Mouse (Mus musculus): ENCODE results near the gene Rnf38. TPM values are rescaled to one million over a fixed set of nuclear protein-coding genes. Genes with fewer than 3 reads are reported as not detected.

The Rnf38 gene
- polyA plus RNA-seq, 1 experiment from 2014 or later: 47.8 TPM

- H3K36me3 ChIP-seq (ENCODE audit: control insufficient read depth, insufficient read depth, low read length): no peaks in the 10 kb centered on the region
- no peak overlapping the region for H3K4me2 ChIP-seq (ENCODE audit: low read length)
- WGBS: 77% methylated on average over 1 of the region's 1 CpGs
- H3K27me3 ChIP-seq (replicated peaks; ENCODE audit: control insufficient read depth, insufficient read depth, low read length): no peaks in the 10 kb centered on the region
- H3K9me3 ChIP-seq (replicated peaks; ENCODE audit: control insufficient read depth, low read length): no peaks in the 10 kb centered on the region
- H3K4me3 ChIP-seq (ENCODE audit: low read depth, low read length): no peak overlapping the region
- H3K4me1 ChIP-seq (ENCODE audit: control insufficient read depth, insufficient read depth, low read length): peaks cover 4% of the 10 kb centered on the region; the same call in 1 of the 2 replicates
- no peak for DNase-seq (ENCODE audit: low spot score)
- no peak for ATAC-seq
- no peak overlapping the region for H3K27ac ChIP-seq (ENCODE audit: low read depth, low read length)
- no peak overlapping the region for H3K9ac ChIP-seq (ENCODE audit: low read length)
Observed at GRCm38 (mm10) chr4:44183862-44184261, 49.7 kb downstream of the Rnf38 start.

DNA sequence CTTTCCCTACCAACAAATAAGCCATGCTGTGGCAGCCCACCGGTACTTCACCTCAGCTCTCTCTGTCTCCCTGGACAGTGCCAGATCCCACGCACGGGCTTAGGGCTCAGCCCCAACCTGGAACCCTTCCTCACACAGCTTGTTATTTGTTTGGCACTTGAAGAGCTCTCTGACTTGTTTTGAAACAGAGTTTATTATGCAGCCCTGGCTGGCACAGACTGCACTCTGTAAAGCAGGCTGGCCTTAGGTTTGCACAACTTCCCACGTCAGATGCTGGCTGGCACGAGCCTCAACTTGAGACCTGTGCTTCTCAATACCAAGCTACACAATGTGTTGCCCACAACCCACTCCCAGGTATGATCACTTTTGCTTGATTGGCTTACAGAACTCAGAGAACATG, 53.8 kb downstream of the Rnf38 start:
- Histone ChIP-seq H3K27me3 (replicated peaks; ENCODE audit: control insufficient read depth, insufficient read depth, low read length) (no peaks in the 10 kb centered on the region), H3K27ac (ENCODE audit: low read depth, low read length) (no peak overlapping the region), H3K4me3 (ENCODE audit: low read depth, low read length) (no peak overlapping the region), H3K9ac (ENCODE audit: low read length) (no peak overlapping the region), H3K36me3 (ENCODE audit: control insufficient read depth, insufficient read depth, low read length) (no peaks in the 10 kb centered on the region), H3K4me1 (ENCODE audit: control insufficient read depth, insufficient read depth, low read length) (no peaks in the 10 kb centered on the region), H3K4me2 (ENCODE audit: low read length) (no peak overlapping the region), H3K9me3 (replicated peaks; ENCODE audit: control insufficient read depth, low read length) (no peaks in the 10 kb centered on the region)
- WGBS: 43% methylated on average over 5 of the region's 5 CpGs
- DNase-seq (ENCODE audit: low spot score): peak; percentile 55
- no peak; the same call in 1 of the 2 replicates for ATAC-seq

DNA sequence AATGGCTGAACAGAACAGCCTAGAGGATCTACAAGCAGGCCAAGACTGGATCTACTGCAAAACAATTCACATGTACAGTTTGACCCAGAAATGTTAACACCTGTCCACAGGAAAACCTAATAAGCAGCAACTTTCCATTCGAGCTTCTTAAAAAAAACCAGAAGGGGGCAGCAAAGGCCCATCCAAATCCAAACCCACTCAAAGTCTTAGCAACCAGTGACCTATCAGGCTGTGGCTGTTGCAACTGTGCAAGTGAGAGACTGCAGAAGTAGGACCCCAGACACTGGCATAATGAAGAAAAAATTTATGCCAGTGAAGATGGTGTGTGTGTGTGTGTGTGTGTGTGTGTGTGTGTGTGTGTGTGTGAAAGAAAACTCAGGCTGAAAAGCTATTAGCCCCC, 60.4 kb downstream of the Rnf38 start:
- peak; percentile 87 for DNase-seq (ENCODE audit: low spot score)
- no peak overlapping the region for H3K9ac ChIP-seq (ENCODE audit: low read length)
- no peaks in the 10 kb centered on the region for H3K36me3 ChIP-seq (ENCODE audit: control insufficient read depth, insufficient read depth, low read length)
- H3K27ac ChIP-seq (ENCODE audit: low read depth, low read length): no peak overlapping the region
- H3K4me3 ChIP-seq (ENCODE audit: low read depth, low read length): no peak overlapping the region
- no peaks in the 10 kb centered on the region for H3K27me3 ChIP-seq (replicated peaks; ENCODE audit: control insufficient read depth, insufficient read depth, low read length)
- no peak overlapping the region for H3K4me2 ChIP-seq (ENCODE audit: low read length)
- no peaks in the 10 kb centered on the region for H3K4me1 ChIP-seq (ENCODE audit: control insufficient read depth, insufficient read depth, low read length)
- peak; percentile 49; the same call in 1 of the 2 replicates for ATAC-seq
- H3K9me3 ChIP-seq (replicated peaks; ENCODE audit: control insufficient read depth, low read length): no peaks in the 10 kb centered on the region
- 0% methylated on average over 1 of the region's 1 CpGs for WGBS

DNA sequence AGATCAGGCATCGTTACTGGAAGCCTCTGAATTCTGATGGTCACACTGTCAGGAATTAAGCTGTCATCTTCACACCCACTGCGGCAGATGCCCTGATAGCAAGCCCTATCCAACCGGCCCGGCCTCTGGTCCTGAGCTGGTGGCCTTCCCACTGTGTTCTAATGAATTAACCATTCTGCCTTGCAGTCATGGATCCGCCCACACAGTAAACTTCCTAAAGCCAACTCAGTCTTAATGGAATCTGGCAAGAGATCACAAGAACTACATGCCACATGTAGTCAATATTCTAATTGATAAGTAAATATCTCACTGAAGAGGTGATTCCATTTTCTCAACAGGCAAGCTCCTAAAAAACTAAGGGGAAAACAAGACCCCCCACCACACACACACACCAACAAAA, 60.9 kb downstream of the Rnf38 start:
- Histone ChIP-seq H3K27ac (ENCODE audit: low read depth, low read length) (no peak overlapping the region), H3K4me2 (ENCODE audit: low read length) (no peak overlapping the region), H3K4me3 (ENCODE audit: low read depth, low read length) (no peak overlapping the region), H3K36me3 (ENCODE audit: control insufficient read depth, insufficient read depth, low read length) (no peaks in the 10 kb centered on the region), H3K27me3 (replicated peaks; ENCODE audit: control insufficient read depth, insufficient read depth, low read length) (no peaks in the 10 kb centered on the region), H3K9ac (ENCODE audit: low read length) (no peak overlapping the region), H3K4me1 (ENCODE audit: control insufficient read depth, insufficient read depth, low read length) (no peaks in the 10 kb centered on the region), H3K9me3 (replicated peaks; ENCODE audit: control insufficient read depth, low read length) (no peaks in the 10 kb centered on the region)
- DNase-seq (ENCODE audit: low spot score) (no peak), ATAC-seq (no peak)
- 40% methylated on average over 5 of the region's 5 CpGs for WGBS

DNA sequence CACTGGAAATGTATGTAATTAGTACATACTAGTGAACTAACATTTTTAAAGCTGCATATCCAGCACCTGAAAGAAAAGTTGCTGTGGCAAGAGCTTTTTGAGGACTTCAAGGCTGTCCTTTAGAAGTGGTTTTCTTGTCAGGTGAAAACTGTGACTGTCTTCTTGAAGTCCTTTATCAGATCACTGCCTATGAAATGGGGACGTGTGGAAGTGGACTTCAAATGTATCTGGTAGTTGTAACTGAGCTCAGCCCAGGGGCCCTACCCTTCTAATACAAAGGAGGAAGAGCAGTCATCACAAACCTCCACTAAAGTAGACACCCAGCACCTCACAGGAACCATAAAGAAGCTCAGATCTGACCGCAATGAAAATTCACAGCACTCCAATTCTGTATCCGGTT, 63.7 kb downstream of the Rnf38 start:
- ATAC-seq (no peak), DNase-seq (ENCODE audit: low spot score) (no peak)
- WGBS: 85% methylated on average over 3 of the region's 3 CpGs
- Histone ChIP-seq H3K27me3 (replicated peaks; ENCODE audit: control insufficient read depth, insufficient read depth, low read length) (no peaks in the 10 kb centered on the region), H3K4me3 (ENCODE audit: low read depth, low read length) (no peak overlapping the region), H3K9ac (ENCODE audit: low read length) (no peak overlapping the region), H3K36me3 (ENCODE audit: control insufficient read depth, insufficient read depth, low read length) (no peaks in the 10 kb centered on the region), H3K4me1 (ENCODE audit: control insufficient read depth, insufficient read depth, low read length) (peaks cover 15% of the 10 kb centered on the region), H3K27ac (ENCODE audit: low read depth, low read length) (no peak overlapping the region), H3K9me3 (replicated peaks; ENCODE audit: control insufficient read depth, low read length) (no peaks in the 10 kb centered on the region), H3K4me2 (ENCODE audit: low read length) (no peak overlapping the region)

DNA sequence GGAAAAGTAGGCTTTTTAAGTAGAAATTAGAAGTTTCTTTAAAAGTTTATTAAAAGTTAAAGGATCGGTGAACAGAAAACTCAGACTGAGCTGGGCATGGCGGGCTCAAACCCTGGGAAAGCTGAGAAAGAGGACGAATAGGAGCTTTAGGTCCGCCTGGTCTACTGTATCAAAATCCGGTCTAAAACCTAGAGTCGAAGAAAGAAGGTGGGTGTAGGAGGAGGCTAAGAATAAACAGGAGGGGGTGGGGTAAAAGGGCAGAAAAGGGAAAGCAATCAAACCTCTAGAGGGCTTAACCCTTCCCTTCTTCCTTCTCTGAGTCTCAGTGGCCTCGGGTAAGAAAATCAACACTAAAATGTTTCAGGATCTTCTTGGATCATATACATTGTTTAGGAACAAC, 64.8 kb downstream of the Rnf38 start:
- ATAC-seq: no peak
- H3K4me2 ChIP-seq (ENCODE audit: low read length): peak overlapping the region; percentile 60
- 10% methylated on average over 7 of the region's 7 CpGs for WGBS
- no peak overlapping the region; the same call in 1 of the 2 replicates for H3K27ac ChIP-seq (ENCODE audit: low read depth, low read length)
- 0 out of 2 replicates have a peak overlapping the region, but pooled peaks have one; percentile 40 for H3K4me3 ChIP-seq (ENCODE audit: low read depth, low read length)
- no peaks in the 10 kb centered on the region for H3K9me3 ChIP-seq (replicated peaks; ENCODE audit: control insufficient read depth, low read length)
- H3K36me3 ChIP-seq (ENCODE audit: control insufficient read depth, insufficient read depth, low read length): no peaks in the 10 kb centered on the region
- no peaks in the 10 kb centered on the region for H3K27me3 ChIP-seq (replicated peaks; ENCODE audit: control insufficient read depth, insufficient read depth, low read length)
- no peak for DNase-seq (ENCODE audit: low spot score)
- H3K4me1 ChIP-seq (ENCODE audit: control insufficient read depth, insufficient read depth, low read length): peaks cover 23% of the 10 kb centered on the region
- H3K9ac ChIP-seq (ENCODE audit: low read length): no peak overlapping the region

DNA sequence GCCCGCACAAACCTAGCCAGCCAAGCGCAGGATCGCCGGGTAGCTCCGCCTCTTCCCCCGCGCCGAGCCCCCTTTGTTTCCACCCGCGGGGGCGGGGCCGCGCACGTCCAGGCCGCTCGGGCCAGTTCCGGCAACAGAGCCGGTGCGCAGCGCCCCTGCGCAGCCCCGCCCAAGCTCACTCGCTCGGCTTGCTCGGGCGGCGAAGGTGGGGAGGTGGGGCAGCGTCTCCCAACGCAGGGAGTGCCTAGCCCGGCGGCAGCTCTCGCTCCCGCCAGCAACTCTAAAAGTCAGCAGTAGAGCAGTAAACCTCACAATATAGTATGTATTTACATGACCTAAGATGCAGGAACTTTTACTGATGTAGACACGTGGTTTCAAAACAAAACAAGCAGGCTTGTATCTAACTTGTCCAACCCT, 65.3 kb downstream of the Rnf38 start:
- peak overlapping the region; percentile 40 for H3K4me3 ChIP-seq (ENCODE audit: low read depth, low read length)
- H3K27me3 ChIP-seq (replicated peaks; ENCODE audit: control insufficient read depth, insufficient read depth, low read length): no peaks in the 10 kb centered on the region
- ATAC-seq (peak; percentile 86), DNase-seq (ENCODE audit: low spot score) (peak; percentile 97)
- WGBS: 0% methylated on average over 22 of the region's 34 CpGs
- H3K9ac ChIP-seq (ENCODE audit: low read length): peak overlapping the region; percentile 56
- H3K36me3 ChIP-seq (ENCODE audit: control insufficient read depth, insufficient read depth, low read length): no peaks in the 10 kb centered on the region
- H3K9me3 ChIP-seq (replicated peaks; ENCODE audit: control insufficient read depth, low read length): no peaks in the 10 kb centered on the region
- H3K27ac ChIP-seq (ENCODE audit: low read depth, low read length): 0 out of 2 replicates have a peak overlapping the region, but pooled peaks have one; percentile 14
- H3K4me1 ChIP-seq (ENCODE audit: control insufficient read depth, insufficient read depth, low read length): peaks cover 23% of the 10 kb centered on the region
- H3K4me2 ChIP-seq (ENCODE audit: low read length): peak overlapping the region; percentile 60

DNA sequence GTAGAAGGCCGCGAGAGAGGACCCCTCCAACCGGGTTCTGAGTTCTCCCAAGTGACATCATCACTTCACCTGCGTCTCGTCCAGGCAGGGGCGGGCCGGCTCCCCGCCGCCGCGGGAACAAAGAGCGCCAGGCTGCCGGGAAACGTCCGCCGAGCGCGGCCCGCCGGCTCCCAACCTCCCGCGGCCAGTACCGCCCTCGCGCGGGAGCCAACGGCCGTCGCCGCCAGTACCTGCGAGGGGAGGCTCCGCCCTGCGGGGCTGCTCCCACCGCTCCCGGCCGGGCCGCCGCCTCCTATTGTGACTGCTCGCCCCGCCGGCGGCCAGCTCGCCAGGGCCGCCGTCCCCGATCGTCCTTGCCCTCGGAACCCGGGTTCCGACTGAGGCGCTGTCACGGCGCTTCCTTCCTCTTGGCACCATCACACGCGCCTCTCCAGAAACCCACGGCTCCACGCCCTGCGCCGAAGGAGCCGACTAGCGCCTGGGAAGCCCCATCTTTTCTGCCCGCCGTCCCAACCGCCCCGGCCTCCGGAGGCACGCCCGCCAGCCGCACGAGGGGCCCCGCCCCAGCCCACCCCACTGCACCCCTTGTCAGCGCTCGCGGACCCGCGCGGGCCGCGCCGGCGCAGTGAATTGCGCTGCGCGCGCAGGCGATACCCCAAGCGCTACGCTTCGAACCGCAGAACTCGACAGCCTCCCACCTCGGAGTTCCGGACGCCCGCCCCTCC, 66.0 kb downstream of the Rnf38 start:
- ATAC-seq: peak; percentile 93
- Histone ChIP-seq H3K27ac (ENCODE audit: low read depth, low read length) (peak overlapping the region; percentile 99), H3K4me2 (ENCODE audit: low read length) (peak overlapping the region; percentile 83), H3K9ac (ENCODE audit: low read length) (peak overlapping the region; percentile 95), H3K27me3 (replicated peaks; ENCODE audit: control insufficient read depth, insufficient read depth, low read length) (no peaks in the 10 kb centered on the region), H3K4me1 (ENCODE audit: control insufficient read depth, insufficient read depth, low read length) (peaks cover 27% of the 10 kb centered on the region), H3K4me3 (ENCODE audit: low read depth, low read length) (peak overlapping the region; percentile 86), H3K36me3 (ENCODE audit: control insufficient read depth, insufficient read depth, low read length) (no peaks in the 10 kb centered on the region), H3K9me3 (replicated peaks; ENCODE audit: control insufficient read depth, low read length) (no peaks in the 10 kb centered on the region)
- DNase-seq (ENCODE audit: low spot score): peak; percentile 97
- 0% methylated on average over 60 of the region's 95 CpGs for WGBS

- WGBS: 3% methylated on average over 20 of the region's 20 CpGs
- H3K4me1 ChIP-seq (ENCODE audit: control insufficient read depth, insufficient read depth, low read length): peaks cover 32% of the 10 kb centered on the region
Observed at GRCm38 (mm10) chr4:44166702-44167396, 66.7 kb downstream of the Rnf38 start.

More at GRCm38 (mm10) chr4:44166702-44167396, 66.7 kb downstream of the Rnf38 start:
- Histone ChIP-seq H3K9me3 (replicated peaks; ENCODE audit: control insufficient read depth, low read length) (no peaks in the 10 kb centered on the region), H3K9ac (ENCODE audit: low read length) (peak overlapping the region; percentile 95), H3K27me3 (replicated peaks; ENCODE audit: control insufficient read depth, insufficient read depth, low read length) (no peaks in the 10 kb centered on the region), H3K27ac (ENCODE audit: low read depth, low read length) (peak overlapping the region; percentile 99), H3K4me3 (ENCODE audit: low read depth, low read length) (peak overlapping the region; percentile 86), H3K4me2 (ENCODE audit: low read length) (peak overlapping the region; percentile 83), H3K36me3 (ENCODE audit: control insufficient read depth, insufficient read depth, low read length) (no peaks in the 10 kb centered on the region)
- DNase-seq (ENCODE audit: low spot score) (no peak), ATAC-seq (no peak)

Data from forebrain, embryonic 14.5 days (tissue).